Mouse (Mus musculus) stomach, postnatal 0 days (tissue): ENCODE results near the gene Tipin. TPM values are rescaled to one million over a fixed set of nuclear protein-coding genes. Genes with fewer than 3 reads are reported as not detected.
"Not testable (repeated sequence)": the region's sequence is repeated elsewhere in the genome, so short reads cannot be mapped to it uniquely, and the experiment has no call there.

ENCODE experiments used
- ATAC-seq: fragments of 200-750 bp; cut with Nextera tagmentation; 2 replicates; pipeline ENCODE4 v1.8.0; 2017; ENCODE audit not compliant: low FRiP score, low TSS enrichment
- DNase-seq: peaks from one replicate; pipeline ENCODE4 v3.0.0-alpha.2; 2016; ENCODE audit warnings: low spot score
- H3K27ac ChIP-seq: fragments of 300-500 bp; sonication (generic); replicated peaks from 2 replicates; pipeline ENCODE4 v1.5.1; 2014; ENCODE audit warnings: mild to moderate bottlenecking, control low read depth
- H3K27me3 ChIP-seq: fragments of 300-500 bp; sonication (generic); 2 replicates; pipeline ENCODE4 v1.6.1; 2014; ENCODE audit warnings: low read length; ENCODE audit not compliant: control insufficient read depth, insufficient read depth
- H3K36me3 ChIP-seq: fragments of 300-500 bp; sonication (generic); 2 replicates; pipeline ENCODE4 v1.6.1; 2014; ENCODE audit warnings: low read length, mixed read lengths; ENCODE audit not compliant: control insufficient read depth, insufficient read depth
- H3K4me1 ChIP-seq: fragments of 300-500 bp; sonication (generic); replicated peaks from 2 replicates; pipeline ENCODE4 v1.6.1; 2014; ENCODE audit warnings: antibody characterized with exemption; ENCODE audit not compliant: control insufficient read depth, insufficient read depth
- H3K4me2 ChIP-seq: fragments of 300-500 bp; sonication (generic); replicated peaks from 2 replicates; pipeline ENCODE4 v1.6.1; 2014; ENCODE audit warnings: low read depth, mild to moderate bottlenecking, control low read depth, moderate library complexity
- H3K4me3 ChIP-seq: fragments of 300-500 bp; sonication (generic); 2 replicates; pipeline ENCODE4 v1.5.1; 2014; ENCODE audit warnings: low read depth, low read length, control low read depth
- H3K9ac ChIP-seq: fragments of 300-500 bp; sonication (generic); 2 replicates; pipeline ENCODE4 v1.6.1; 2014; ENCODE audit warnings: mild to moderate bottlenecking, low read length, control low read depth, mixed read lengths
- H3K9me3 ChIP-seq: fragments of 300-500 bp; sonication (generic); 2 replicates; pipeline ENCODE4 v1.6.1; 2016; ENCODE audit warnings: low read length; ENCODE audit not compliant: control insufficient read depth
- CTCF ChIP-seq: IDR thresholded peaks from 2 replicates; pipeline ENCODE4 v1.5.1; 2016; ENCODE audit warnings: antibody characterized with exemption, low read depth, mild to moderate bottlenecking, moderate library complexity
- EP300 ChIP-seq: optimal IDR thresholded peaks from 2 replicates; pipeline ENCODE3; 2016; ENCODE audit warnings: antibody characterized with exemption
- WGBS: fragments of 180-500 bp; shearing (Covaris S2); extraction: QIAGEN DNeasy Blood & Tissue Kit; methylation state at CpG from one replicate; pipeline ENCODE4 v1.1.7; 2014; 5-methylcytosine and 5-hydroxymethylcytosine counted together
- polyA plus RNA-seq: library from polyadenylated mRNA; unstranded; fragments of >200 nt; fragmentation: Nextera tagmentation; extraction: Ambion mirVana; gene quantifications from 2 replicates; pipeline ENCODE4 v1.2.1, GENCODE M21; 2015

Gene Tipin
- polyA plus RNA-seq, 1 experiment from 2014 or later = 85.7 TPM

GRCm38 (mm10) chr9:64264813-64265212 is 16.6 kb upstream of the Tipin start:
- Histone ChIP-seq H3K9ac (no peak overlapping the region), H3K9me3 (no peaks in the 10 kb centered on the region), H3K27me3 (no peaks in the 10 kb centered on the region), H3K36me3 (no peaks in the 10 kb centered on the region), H3K4me3 (no peak overlapping the region), H3K4me2 (no peak overlapping the region), H3K4me1 (no peaks in the 10 kb centered on the region), H3K27ac (no peak overlapping the region)
- ATAC-seq (no peak), DNase-seq (no peak)
- TF ChIP-seq EP300 (no peak), CTCF (no peak)
- 31% methylated on average over 1 of the region's 1 CpGs for WGBS

- DNase-seq (no peak), ATAC-seq (no peak)
- H3K4me3 ChIP-seq = no peak overlapping the region
- no peaks in the 10 kb centered on the region for H3K9me3 ChIP-seq
- no peaks in the 10 kb centered on the region for H3K4me1 ChIP-seq
- H3K9ac ChIP-seq = no peak overlapping the region
- no peaks in the 10 kb centered on the region for H3K36me3 ChIP-seq
- no peak for TF ChIP-seq EP300
- no peak for TF ChIP-seq CTCF
- no peak overlapping the region for H3K4me2 ChIP-seq
- WGBS = 85% methylated on average over 1 of the region's 1 CpGs
- H3K27me3 ChIP-seq = no peaks in the 10 kb centered on the region
- H3K27ac ChIP-seq = no peak overlapping the region
Observed at GRCm38 (mm10) chr9:64267231-64267630, 14.2 kb upstream of the Tipin start.

GRCm38 (mm10) chr9:64268196-64268595 is 13.2 kb upstream of the Tipin start:
- Histone ChIP-seq H3K4me2 (no peak overlapping the region), H3K27me3 (no peaks in the 10 kb centered on the region), H3K36me3 (no peaks in the 10 kb centered on the region), H3K4me1 (no peaks in the 10 kb centered on the region), H3K27ac (no peak overlapping the region), H3K4me3 (no peak overlapping the region), H3K9ac (no peak overlapping the region), H3K9me3 (no peaks in the 10 kb centered on the region)
- TF ChIP-seq EP300 (no peak), CTCF (no peak)
- WGBS = 64% methylated on average over 10 of the region's 10 CpGs
- DNase-seq = no peak
- no peak for ATAC-seq

GRCm38 (mm10) chr9:64268836-64269235 is 12.5 kb upstream of the Tipin start:
- H3K4me2 ChIP-seq, DNase-seq, H3K27ac ChIP-seq, H3K9ac ChIP-seq, H3K9me3 ChIP-seq, H3K36me3 ChIP-seq, H3K4me1 ChIP-seq, H3K27me3 ChIP-seq, ATAC-seq, H3K4me3 ChIP-seq: not testable (repeated sequence)
- WGBS = 92% methylated on average over 8 of the region's 8 CpGs

- H3K27me3 ChIP-seq = no peaks in the 10 kb centered on the region
- no peak overlapping the region for H3K9ac ChIP-seq
- H3K4me3 ChIP-seq = no peak overlapping the region
- 65% methylated on average over 3 of the region's 3 CpGs for WGBS
- H3K4me1 ChIP-seq = no peaks in the 10 kb centered on the region
- no peaks in the 10 kb centered on the region for H3K36me3 ChIP-seq
- DNase-seq (no peak), ATAC-seq (no peak)
- H3K27ac ChIP-seq = no peak overlapping the region
- TF ChIP-seq EP300 (no peak), CTCF (no peak)
- no peak overlapping the region for H3K4me2 ChIP-seq
- H3K9me3 ChIP-seq = no peaks in the 10 kb centered on the region
Observed at GRCm38 (mm10) chr9:64271249-64271648, 10.1 kb upstream of the Tipin start.

- Histone ChIP-seq H3K27me3 (no peaks in the 10 kb centered on the region), H3K4me1 (no peaks in the 10 kb centered on the region), H3K4me2 (no peak overlapping the region), H3K4me3 (no peak overlapping the region), H3K9ac (no peak overlapping the region), H3K36me3 (no peaks in the 10 kb centered on the region), H3K9me3 (no peaks in the 10 kb centered on the region), H3K27ac (no peak overlapping the region)
- TF ChIP-seq CTCF (peak; percentile 79), EP300 (no peak)
- 36% methylated on average over 7 of the region's 7 CpGs for WGBS
- DNase-seq = peak; percentile 61
- ATAC-seq = peak; percentile 46; the same call in 1 of the 2 replicates
Observed at GRCm38 (mm10) chr9:64272611-64273010, 8.8 kb upstream of the Tipin start.
